Mouse (Mus musculus) urinary bladder, adult 18-20 months (tissue): ENCODE measurements at regions not wholly inside any gene's neighbourhood (a gene's known extent, or its start where the extent isn't known, plus 50 kb on each side); places are given as distances from the start of the nearest gene placed in this dataset.

ENCODE experiments used
- DNase-seq, 2 experiments: peaks; one replicate each; pipeline ENCODE4 v3.0.0; 2022; ENCODE audit warnings: low spot score in 2 of 2, mixed read lengths in 2 of 2

DNA sequence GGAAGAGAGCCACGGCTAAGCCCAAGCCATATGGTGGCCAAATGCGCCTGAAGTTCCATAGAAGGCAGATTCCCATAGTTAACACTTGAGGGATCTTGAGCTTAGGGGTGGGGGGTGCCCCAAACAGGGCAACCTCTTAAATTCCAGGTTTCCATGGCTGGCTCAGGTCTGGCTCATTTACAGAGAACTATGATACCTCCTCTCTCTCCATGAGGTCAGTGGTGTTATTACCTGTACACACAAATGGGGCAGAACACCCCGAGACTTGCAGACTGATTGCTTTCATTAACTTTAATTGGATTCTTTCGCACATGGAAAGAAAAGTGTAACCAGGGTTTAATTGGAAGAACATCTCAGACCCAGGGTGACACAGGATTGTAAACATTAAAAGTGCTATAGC lies 177.1 kb upstream of the Klhl29 start:
- no peak for DNase-seq

DNA sequence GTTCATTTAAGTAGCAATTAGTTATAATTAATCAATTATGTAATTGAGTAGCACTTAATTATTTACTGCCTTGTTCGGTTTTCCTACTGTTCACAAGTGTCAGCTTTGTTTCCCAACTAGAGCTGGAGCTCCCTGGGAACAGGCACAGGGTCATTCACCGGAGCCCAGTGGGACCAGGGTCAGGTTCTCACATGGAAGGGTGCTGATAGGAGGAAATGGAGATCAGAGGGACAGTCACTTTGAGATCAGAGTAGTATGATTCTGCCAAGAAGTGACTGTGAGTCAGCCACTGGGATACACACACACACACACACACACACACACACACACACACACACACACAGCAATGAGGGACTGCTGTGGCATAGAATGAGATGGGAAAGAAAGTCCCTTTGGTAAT lies 176.4 kb upstream of the Klhl29 start:
- no peak for DNase-seq

DNA sequence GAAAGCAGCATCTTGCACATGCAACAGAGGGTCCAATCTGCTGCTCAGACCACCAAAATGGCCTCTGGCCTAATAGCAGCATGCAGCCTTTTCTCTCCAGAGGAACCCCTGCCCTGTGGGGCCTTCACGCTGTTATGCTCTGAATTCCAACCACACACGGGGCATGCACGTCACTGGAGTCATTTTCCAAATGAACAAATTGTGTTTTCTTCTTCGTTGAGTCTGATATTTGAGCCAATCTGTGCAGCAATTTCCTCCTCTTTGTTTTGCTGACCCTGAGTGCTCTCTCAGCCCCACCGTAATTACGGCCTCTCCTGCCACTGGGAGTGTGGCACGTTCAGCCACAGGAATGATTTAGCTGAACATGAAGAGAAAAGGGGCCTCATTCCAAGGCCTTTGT lies 174.3 kb upstream of the Klhl29 start:
- DNase-seq: no peak

DNA sequence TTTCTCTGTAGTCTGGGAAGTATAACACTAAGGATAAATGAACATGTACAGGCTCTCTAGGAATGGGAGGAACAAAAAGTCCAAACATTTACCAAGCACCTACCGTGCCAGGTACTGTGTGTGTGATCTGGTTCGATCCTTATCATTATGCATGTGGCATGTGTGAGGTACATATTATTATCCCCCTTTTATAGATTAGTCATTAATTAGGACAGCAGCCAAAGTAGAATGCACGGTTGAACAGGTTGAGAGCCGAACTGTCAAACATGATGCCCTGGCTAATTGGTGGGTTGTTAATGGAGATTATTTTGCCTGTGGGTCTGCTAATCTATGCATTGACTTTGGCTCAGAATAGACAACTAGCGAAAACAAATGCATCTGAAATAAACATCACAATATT lies 172.2 kb upstream of the Klhl29 start:
- DNase-seq: no peak

DNA sequence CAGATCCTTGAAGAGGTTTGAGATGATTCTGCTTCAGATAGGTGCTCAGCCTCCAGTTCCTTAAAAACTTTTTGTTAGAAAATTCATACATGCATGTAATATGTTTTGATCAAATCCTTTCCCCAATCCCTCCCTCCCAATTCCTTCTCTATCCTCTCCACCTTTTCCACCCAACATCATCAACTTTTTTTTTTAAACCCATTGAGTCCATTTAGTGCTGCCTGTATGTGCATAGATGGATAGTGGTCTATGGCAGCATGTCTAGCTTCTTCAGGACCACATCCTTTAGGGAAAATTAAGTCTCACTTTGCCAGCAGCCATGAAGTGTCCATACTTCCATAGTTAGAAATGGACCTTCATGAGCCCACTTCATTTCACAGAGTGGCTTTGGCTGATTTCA lies 167.2 kb upstream of the Klhl29 start:
- DNase-seq: no peak

DNA sequence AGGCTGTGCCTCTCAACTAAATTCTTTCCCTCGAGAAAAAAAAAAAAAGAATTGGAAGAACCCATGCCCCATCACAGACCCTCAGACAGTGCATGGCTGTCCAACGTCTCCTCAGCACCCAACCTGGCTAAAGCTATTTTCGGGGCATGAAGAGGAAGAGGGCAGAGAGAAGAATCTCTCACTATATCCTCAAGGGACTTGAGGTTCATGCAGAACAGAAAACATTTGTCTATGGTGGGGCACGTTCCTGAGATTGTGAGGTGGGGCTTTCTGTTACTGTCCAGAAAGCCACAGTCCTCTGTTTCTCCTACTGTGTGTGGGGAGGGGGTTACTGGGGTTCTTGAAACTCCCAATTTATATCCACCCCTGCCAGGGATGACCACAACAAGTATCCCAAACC lies 120.8 kb upstream of the Klhl29 start:
- no peak for DNase-seq

DNA sequence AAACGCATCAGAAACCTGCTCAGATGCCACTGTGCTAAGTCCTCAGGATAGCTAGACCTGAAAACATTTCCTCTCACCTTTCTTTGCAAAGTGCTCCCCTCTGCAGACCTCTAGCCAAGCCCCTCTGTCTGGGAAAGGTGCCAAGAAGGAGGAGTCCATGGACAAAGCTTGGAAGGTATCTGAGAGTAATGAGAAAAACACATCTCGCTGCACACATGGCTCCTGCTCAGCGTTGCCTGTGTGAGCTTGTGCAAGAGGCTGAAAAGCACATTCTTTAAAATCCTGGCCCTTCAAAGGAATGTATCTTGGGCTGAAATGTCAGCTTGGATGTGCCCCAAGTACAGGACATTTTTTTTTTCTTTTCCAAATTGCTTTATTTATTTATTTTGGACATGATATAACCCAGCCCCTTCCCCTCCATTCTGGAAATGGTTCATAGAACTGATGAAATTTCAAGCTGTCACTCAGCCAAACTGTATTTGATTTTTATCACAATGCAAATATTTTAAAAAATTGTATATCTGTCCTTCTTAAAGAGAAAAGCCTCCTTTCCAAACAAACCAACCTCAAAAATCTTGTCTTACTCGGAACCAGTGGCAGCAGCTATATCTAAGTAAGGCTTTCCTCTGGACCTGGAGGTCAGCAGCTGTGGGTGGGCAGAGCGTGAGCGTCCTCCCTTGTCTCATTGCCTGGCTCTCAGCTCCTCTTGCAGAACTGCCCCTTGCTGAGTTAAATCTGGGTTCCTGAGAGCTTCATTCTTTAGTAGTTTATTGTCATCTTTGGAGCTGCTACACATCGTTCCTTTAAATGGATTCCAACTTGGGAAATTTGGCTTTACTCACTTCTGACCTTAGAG lies 119.4 kb upstream of the Klhl29 start:
- DNase-seq: no peak

DNA sequence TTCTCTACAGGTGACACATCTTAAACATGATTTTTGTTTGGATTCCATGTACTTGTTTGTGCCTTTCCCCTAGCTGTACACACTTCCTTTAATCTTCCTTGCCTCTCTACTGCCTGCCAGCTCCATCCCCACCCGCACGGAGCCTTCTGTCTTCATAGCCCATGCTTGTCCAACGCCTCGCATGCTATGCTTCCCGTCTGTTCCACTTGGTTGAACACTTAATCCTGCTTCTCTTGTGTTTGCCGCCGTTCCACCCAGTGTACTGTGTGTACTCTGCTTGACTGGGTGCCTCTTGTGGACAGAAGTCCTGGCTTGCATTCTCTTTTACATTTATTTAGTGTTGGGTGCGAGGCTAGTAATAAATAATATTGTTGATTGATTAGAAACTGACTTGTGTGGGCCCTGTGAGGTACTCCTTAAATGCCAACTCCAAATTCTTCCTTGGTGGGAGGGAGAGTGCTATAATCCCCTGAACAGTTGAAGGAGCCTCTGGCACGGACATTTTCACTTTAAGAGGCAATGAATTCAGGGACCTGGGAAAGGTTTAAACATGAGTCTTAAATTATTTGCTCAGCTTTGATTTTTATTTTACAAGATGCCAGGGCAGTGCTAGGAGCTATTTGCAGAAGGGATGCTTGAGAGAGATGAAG lies 88.9 kb upstream of the Klhl29 start:
- DNase-seq: no peak

DNA sequence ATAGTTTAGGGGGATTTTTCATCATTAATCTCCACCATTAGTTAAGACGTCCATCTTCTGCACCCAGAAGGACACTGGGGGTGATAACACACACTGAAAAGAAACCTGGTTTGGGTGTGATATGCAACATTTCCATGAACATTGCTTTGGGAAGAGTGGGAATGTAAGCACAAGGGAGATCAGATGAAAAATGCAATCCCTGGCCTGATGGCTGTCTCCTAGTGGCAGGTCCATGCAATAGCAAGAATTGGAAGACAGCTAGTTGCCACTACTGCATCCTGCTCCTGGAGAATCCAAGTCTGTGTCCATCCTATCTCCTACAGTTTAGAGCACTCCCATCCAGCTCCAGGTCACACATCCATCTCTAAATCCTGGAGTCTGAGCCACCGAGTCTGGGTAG lies 77.7 kb upstream of the Klhl29 start:
- no peak for DNase-seq

DNA sequence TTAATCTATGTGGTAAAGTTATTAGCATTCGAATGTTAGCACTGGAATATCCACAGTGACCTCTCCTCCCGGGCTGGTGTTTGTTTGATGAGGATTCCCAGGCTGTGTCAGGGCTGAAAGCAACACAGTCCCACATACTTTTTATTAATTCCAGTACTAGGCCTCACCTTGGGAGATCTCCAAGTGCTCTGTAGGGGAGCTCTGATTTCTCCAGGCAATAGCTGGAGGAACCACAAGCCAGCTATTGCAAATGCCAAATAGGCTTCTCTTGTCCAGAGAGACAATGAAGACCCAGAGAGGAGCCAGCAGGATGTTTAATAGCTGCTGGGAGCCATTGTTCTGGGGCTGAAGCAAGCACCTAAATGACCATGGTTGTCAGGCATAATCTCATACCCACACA lies 68.2 kb upstream of the Klhl29 start:
- DNase-seq: no peak

DNA sequence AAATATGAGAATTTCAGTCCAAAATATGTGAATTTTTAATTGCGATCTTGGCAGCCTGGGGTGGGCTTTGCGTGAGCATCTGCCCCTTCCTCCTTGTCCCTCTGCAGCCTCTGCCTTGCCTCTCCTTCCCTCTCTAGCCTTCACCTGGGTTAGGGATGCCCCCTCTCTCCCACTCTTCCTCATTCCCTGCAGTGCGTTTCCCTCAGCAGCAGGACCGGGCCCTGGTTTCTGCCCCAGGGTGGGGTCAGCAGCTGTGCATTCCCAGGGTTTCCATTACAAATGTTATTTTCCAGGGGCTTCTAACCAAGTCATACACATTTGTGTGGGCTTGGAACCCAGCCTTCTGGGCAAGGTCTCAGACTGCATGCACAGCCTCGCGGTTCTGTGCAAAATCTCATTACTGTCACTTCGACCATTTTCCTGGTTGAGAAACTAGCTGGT lies 67.6 kb upstream of the Klhl29 start:
- DNase-seq: no peak

DNA sequence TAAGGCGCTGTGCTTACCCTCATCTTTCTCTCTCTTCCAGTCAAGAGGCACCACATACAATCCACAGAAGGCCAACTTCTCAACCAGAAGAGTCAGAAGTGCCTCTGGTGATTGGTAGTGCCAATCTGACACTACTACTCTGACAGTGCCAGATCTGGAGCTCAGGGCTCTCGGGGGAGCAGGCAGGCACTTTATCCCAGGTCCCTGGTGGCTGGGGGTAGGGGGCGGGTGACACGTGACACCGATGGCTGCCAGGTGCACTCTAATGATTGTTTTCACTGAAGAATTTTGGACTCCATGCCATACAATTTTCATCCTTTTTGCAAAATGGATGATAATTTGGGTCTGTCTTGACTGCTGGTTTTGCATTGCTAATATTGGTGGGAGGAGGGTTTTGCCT lies 67.2 kb upstream of the Klhl29 start:
- DNase-seq: no peak

DNA sequence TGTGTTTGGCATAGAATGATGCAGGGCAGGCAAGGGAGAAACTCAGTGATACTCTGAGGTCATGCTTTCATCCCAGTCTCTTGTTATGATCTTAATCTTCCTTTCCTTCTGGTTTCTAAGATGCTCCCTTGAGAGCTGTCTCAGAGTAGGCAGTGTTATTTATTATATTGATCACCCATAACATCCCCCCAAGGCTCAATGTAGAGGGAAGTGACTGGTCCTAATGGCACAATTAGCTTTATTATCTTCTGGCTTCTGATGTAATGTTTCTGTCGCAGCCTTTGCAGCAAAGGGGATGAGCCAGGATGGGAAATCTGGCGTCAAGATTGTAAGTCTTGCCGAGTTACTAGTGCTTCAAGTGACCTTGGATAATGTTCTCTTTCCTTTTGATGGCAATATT lies 65.0 kb upstream of the Klhl29 start:
- no peak for DNase-seq

DNA sequence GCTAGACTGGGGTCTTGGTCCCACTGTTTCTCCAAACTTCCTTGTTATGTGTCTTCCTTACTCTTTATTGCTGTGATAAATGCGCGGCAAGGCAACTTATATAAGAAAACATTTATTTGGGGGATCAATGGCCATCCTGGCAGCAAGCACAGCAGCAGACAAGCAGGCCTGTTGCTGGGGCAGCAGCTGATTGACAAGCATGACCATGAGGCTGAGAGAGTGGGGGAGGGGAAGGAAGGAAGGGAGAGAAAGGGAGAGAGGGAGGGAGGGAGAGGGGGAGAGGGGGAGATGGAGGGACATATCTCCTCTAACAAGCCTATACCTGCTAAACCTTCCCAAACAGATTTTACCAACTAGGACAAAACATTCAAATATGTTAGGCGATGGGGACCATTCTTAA lies 60.4 kb upstream of the Klhl29 start:
- DNase-seq: no peak

DNA sequence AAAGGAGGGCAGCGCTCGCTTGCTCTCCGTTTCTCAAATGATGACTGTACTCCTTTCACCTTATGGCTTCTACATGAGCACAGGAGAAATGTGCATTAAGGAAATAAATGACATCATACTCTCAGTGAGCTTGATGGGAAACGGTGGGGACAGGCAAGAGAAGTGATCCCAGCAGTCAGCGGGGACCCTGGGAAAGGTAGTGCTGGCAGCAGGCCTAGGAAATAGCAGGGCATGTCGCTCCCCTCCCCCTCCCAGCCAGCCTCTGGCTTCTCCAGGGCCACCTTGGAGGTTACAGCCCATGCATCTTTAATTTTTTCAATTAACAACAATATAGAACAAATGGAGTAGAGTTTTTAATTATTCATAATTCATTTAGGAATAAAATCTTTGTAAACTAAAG lies 58.6 kb upstream of the Klhl29 start:
- DNase-seq: no peak

DNA sequence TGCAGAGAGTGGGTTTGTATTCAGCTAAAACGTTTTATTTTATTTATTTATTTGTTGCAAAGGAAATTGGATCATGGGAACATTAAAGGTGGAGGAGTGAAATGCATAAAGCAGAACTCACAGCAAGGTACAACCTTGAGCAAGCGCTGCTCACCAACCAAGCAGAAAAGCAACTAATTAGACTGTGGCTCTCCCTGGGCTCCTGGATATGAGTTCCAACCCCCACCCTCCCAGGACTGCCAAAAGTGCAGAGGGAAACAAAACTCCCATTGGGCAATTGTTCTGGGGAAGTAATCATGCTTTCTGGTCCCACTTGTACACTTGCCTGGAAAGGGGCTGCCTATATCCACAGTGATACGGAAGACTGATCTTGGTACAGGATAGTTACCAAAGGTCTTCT lies 57.2 kb upstream of the Klhl29 start:
- DNase-seq: no peak

DNA sequence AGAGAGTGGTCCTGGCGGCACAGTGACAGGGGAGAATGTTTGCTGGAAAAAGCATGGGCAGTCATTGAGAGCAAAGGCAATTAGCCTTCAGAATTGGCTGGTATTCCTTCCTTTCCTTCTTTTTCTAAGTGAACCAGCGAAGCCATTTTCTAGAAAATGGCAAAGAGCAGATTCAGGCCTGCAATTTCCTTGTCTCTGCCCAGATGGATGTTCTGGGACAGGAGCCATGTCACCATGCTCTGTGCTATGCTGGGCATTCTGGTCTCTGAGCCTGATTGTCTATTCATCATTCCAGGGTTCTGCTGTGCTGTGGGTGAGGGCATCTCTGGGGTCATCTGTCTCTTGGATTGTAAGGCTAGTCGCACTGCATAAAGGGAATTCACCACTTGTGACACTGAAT lies 53.3 kb upstream of the Klhl29 start:
- no peak for DNase-seq
